Mouse (Mus musculus) olfactory bulb, adult 2 months (tissue): ENCODE data around the gene Abcf2.

Experiments
- CTCF ChIP-seq: fragments of 200-500 bp; IDR thresholded peaks from 2 replicates; pipeline ENCODE4 v1.5.1; 2012; ENCODE audit warnings: low read depth, mild to moderate bottlenecking, low read length, moderate library complexity; ENCODE audit not compliant: insufficient read depth
- POLR2A ChIP-seq: fragments of 200-500 bp; IDR thresholded peaks from 2 replicates; pipeline ENCODE4 v1.6.1; 2012; ENCODE audit warnings: mild to moderate bottlenecking, low read depth, low read length, moderate library complexity; ENCODE audit not compliant: insufficient read depth

DNA sequence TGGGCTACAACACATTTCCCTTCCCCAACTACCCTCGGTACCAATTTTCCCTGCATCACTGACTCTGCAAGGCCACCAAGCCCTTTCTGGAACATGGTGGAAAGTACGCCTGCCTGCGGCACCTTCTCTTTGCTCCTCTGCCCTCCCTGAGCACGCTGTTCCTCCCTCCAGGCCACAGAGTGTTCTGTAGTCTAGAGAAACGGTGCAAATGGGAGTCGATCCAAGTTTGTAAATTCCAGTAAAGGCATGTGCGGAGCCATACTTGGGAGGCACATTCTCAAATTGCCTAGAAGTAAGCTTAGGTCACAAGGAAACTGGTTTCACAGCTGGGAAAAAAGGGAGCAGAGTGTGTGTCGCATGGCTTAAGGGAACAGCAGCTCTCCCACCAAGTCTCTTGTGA, 42.8 kb upstream of the Abcf2 start:
- TF ChIP-seq CTCF (no peak), POLR2A (no peak)
